Comparison of ENCODE assay signal across 9 mouse cellular contexts in the genomic region with DNA sequence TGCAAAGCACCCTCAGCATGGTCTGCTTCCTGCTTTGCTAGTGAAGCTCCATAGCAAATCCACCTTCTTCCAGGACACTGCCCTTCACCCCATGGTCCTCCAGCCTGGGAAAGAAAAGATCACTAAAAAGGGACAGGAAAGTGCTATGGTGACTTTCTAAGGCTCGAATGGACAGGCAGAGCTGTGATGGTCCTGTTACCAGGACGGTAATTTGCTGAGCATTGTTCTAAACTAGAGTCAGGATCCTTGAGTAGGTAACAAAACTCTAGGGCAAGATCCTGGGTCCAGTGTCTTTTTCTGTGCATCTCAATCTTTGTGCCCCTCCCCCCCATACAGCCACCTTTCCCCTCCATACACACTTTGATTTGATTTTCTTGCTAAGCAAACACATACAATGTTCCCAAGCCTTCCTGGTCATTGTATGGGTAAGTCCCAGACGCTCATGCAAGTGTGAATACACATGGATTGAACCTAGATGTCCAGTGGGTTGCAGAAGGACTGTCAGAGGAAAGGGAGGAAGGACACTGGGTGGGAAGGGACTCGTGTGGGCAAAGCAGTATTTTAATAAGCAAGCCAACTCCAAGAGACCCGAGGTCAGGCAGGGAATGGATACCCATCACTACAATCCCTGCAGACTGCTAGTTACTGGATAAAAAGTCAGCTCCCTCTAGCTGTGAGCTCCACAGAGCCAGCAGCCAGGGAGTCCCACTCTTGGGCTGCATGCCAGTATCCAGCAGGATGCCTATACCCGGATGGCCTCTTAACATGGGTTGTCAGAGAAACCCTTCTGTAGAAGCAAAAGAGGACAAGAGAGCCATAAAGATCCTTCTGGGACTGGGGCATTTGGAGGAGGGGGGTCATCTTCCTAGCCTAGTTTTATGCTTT.
DNase-seq lines count a peak whose midpoint lies in the region; ATAC-seq lines count a peak whose summit lies in the region.
"Had no signal": no experiment of that assay in that cellular context is flagged by ENCODE, and none has a peak within 500 bp of the region (broad histone marks: within the 10 kb centered on the region; RNA-seq: fewer than 3 reads in every experiment).

No protein-coding gene starts in this region.

- peak; percentile 51 to 89 for DNase-seq in left cerebral cortex, postnatal 10 days (ENCODE audit: extremely low spot score in 1 of 2, low spot score in 2 of 2)
- no peak for DNase-seq in left cerebral cortex, adult 8-10 months (ENCODE audit: low spot score in 2 of 2)
- peak; percentile 85 for DNase-seq in heart, postnatal 4 days
- peak; percentile 61 for DNase-seq in layer of hippocampus, adult 9-11 months
- DNase-seq in midbrain, embryonic 11.5 days (ENCODE audit: low spot score, missing footprints): peak; percentile 91
- DNase-seq in ovary, postnatal 10 days (ENCODE audit: low spot score): no peak

- WGBS in embryonic facial prominence, embryonic 12.5 days: 17% methylated on average over 6 of the region's 6 CpGs
- 15% methylated on average over 6 of the region's 6 CpGs for WGBS in midbrain, embryonic 11.5 days

- no peaks in the 10 kb centered on the region for H3K27me3 ChIP-seq in embryonic facial prominence, embryonic 12.5 days
- H3K27me3 ChIP-seq in midbrain, embryonic 11.5 days (ENCODE audit: control insufficient read depth, insufficient read depth, low read length): no peaks in the 10 kb centered on the region

- H3K9me3 ChIP-seq in embryonic facial prominence, embryonic 12.5 days: no peaks in the 10 kb centered on the region
- no peaks in the 10 kb centered on the region for H3K9me3 ChIP-seq in midbrain, embryonic 11.5 days (ENCODE audit: control insufficient read depth, low read length)
- H3K9me3 ChIP-seq: G1E had no signal

- intact Hi-C loops in left cerebral cortex, postnatal 10 days (cut with DNase I): no loop called here

- peak overlapping the region; percentile 31 for H3K4me2 ChIP-seq in embryonic facial prominence, embryonic 12.5 days (replicated peaks)
- peak overlapping the region; percentile 44 for H3K4me2 ChIP-seq in midbrain, embryonic 11.5 days

- H3K4me1 ChIP-seq in embryonic facial prominence, embryonic 12.5 days: peaks cover 79% of the 10 kb centered on the region
- H3K4me1 ChIP-seq in midbrain, embryonic 11.5 days (ENCODE audit: control insufficient read depth, insufficient read depth, low read length): peaks cover 55% of the 10 kb centered on the region

- H3K27ac ChIP-seq in embryonic facial prominence, embryonic 12.5 days: peak overlapping the region; percentile 94
- peak overlapping the region; percentile 98 for H3K27ac ChIP-seq in midbrain, embryonic 11.5 days (ENCODE audit: low read depth, low read length)

- ATAC-seq in embryonic facial prominence, embryonic 12.5 days (ENCODE audit: insufficient number of reproducible peaks, insufficient read depth, low FRiP score, low TSS enrichment): no peak
- no peak for ATAC-seq in midbrain, embryonic 11.5 days (ENCODE audit: low FRiP score)
- ATAC-seq in megakaryocyte progenitor cell, adult 5-6 weeks (replicated peaks; ENCODE audit: poor library complexity): no peak

- H3K4me3 ChIP-seq in embryonic facial prominence, embryonic 12.5 days: no peak overlapping the region
- H3K4me3 ChIP-seq in midbrain, embryonic 11.5 days (ENCODE audit: low read depth, low read length): 0 out of 2 replicates have a peak overlapping the region, but pooled peaks have one; percentile 9

- H3K9ac ChIP-seq in embryonic facial prominence, embryonic 12.5 days: peak overlapping the region; percentile 26; the same call in 1 of the 2 replicates
- H3K9ac ChIP-seq in midbrain, embryonic 11.5 days (ENCODE audit: low read length): peak overlapping the region; percentile 58

- no peaks in the 10 kb centered on the region for H3K36me3 ChIP-seq in embryonic facial prominence, embryonic 12.5 days
- H3K36me3 ChIP-seq in midbrain, embryonic 11.5 days (ENCODE audit: control insufficient read depth, insufficient read depth, low read length): no peaks in the 10 kb centered on the region
- H3K36me3 ChIP-seq: G1E had no signal

Comparison
In these comparisons a context has a peak if more than half of its experiments do, and no peak if none do; other contexts are left out.
1. DNase-seq: peak in left cerebral cortex, postnatal 10 days (2 of 2), heart, postnatal 4 days (single experiment), layer of hippocampus, adult 9-11 months (single experiment) and midbrain, embryonic 11.5 days (single experiment); none in left cerebral cortex, adult 8-10 months (0 of 2) and ovary, postnatal 10 days (single experiment).